Mouse (Mus musculus) kidney, adult 2 months (tissue): ENCODE measurements around the gene Nrarp.

Source experiments
- CTCF ChIP-seq: fragments of 200-500 bp; conservative IDR thresholded peaks from 2 replicates; pipeline ENCODE4 v1.5.1; 2011; ENCODE audit warnings: low read depth, mild to moderate bottlenecking, control low read depth, low read length, moderate library complexity, mixed read lengths; ENCODE audit not compliant: insufficient read depth, insufficient read length
- POLR2A ChIP-seq: fragments of 200-500 bp; IDR thresholded peaks from one replicate; pipeline ENCODE4 v1.6.1; 2011; ENCODE audit warnings: low read depth, low read length, control low read depth

GRCm38 (mm10) chr2:25223681-25224491, 43.3 kb downstream of the Nrarp start:
- TF ChIP-seq POLR2A (no peak), CTCF (no peak)
